Mouse (Mus musculus) kidney, adult 18-20 months (tissue): Measurements from ENCODE around the gene Dzank1.

Experiments
- DNase-seq: peaks from one replicate; pipeline ENCODE4 v3.0.0; 2021

Dzank1 gene

DNA sequence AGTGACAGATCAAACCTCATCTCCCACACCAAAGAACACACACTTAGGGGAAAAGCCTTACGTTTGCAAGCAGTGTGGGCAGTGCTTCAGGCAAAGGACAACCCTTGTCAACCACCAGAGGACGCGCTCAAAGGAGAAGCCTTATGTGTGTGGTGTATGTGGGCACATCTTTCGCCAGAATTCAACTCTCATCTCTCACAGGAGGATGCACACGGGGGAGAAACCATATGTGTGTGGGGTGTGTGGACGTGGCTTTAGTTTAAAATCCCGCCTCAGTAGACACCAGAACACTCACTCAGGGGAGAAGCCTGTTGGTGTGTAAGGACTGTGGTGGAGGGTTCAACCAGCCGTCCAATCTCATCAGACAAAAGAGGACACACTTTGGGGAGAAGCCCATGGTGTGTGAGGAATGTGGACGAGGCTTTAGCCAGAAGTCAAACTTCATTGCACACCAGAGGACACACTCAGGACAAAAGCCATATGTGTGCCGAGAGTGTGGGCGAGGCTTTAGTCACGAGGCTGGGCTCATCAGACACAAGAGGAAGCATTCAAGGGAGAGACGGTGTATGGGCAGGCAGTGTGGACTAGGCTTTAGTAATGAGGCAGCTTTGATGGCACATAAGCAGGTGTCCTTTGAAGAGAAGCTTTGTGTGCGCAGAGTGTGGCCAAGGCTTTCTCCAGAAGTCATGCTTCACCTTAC is 61.2 kb downstream of the Dzank1 start:
- DNase-seq = no peak

- DNase-seq = no peak
Measured at GRCm38 (mm10) chr2:144464799-144465760, 62.1 kb downstream of the Dzank1 start.

GRCm38 (mm10) chr2:144464182-144464581 is 63.0 kb downstream of the Dzank1 start:
- DNase-seq = no peak

DNA sequence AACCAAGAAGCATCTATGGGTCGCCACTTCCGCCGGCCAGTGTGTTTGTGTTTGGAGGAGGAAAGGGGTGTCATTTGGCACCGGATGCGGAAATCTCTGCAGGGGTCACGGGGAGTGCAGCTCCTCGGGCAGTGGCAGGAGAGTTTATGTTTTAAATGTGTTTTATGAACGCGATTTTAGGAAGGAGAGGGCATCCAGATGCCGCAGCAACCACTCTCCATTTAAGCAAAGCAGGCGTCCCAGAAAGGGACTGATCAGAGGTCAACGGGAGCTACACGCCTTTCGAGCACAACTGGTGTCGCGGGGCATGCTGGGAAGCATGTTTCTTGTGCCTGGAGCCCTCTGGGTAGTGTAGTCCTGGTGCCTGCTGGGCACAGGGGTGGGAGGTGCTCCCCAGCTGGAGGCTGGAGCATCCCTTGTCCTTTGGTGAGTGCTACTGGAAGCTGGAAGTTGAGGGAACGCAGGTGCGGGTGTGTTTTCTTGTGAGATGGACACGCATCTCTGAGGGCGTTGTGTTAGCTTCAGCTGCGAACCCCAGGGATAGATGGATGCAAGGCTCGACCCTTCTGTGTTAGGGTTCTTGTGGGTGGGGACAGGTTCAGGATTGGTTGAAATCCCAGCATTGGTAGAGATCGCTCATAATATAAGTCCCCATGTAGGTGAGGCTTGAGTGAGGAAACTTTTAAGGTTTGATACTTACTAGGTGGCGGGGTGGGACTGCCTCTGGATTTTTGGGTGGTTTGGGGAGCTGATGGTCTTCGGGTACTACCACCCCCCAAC is 68.0 kb downstream of the Dzank1 start:
- peak; percentile 92 for DNase-seq

- DNase-seq = no peak
Measured at GRCm38 (mm10) chr2:144458355-144458754, 68.9 kb downstream of the Dzank1 start.

DNA sequence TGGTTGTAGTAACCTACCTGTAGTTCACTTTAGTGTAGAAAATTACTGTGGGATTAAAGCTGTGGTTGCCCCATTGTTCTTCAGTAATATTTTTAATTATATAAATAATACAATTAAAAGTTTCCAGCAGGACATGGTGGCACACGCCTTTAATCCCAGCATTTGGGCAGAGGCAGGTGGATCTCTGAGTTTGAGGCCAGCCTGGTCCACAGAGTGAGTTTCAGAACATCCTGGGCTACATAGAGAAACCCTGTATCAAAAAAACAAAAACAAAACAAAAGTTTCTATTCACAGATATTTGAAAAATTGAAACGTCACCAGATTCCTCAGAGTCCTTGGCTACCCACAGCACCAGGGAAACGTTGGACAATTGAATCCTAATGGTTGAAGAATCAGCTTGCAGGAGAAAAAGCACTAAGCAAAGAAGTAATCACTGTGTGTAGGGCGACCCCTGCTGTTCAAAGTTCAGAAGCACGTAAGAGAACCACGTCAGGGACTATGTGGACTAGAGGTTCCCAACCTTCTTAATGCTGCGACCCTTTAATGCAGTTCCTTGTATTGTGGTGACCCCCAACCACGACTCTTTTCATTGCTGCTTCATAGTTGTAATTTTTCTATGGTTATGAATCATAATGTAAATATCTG is 74.7 kb downstream of the Dzank1 start:
- DNase-seq = peak; percentile 77

DNA sequence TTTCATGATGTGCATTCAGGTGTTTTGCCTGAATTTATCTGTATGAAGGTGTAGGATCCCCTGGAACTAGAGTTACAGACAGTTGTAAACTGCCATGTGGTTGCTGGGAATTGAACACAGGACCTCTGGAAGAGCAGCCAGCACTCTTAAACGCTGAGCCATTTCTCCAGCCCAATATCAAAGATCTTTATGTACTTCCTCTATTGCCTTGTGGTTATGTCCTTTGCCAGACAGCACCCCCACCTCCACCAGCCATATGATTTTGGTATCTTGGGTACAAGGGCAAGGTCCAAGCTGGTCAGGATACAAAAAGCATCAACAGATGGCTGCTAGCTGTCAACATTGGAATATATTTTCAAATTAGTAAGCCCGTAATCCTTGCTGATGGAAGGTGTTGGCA is 76.8 kb downstream of the Dzank1 start:
- DNase-seq = no peak

- no peak for DNase-seq
Measured at GRCm38 (mm10) chr2:144446360-144446999, 80.7 kb downstream of the Dzank1 start.

GRCm38 (mm10) chr2:144441386-144441915 is 85.8 kb downstream of the Dzank1 start:
- DNase-seq = no peak

- no peak for DNase-seq
Measured at GRCm38 (mm10) chr2:144439191-144439700, 88.0 kb downstream of the Dzank1 start.

DNA sequence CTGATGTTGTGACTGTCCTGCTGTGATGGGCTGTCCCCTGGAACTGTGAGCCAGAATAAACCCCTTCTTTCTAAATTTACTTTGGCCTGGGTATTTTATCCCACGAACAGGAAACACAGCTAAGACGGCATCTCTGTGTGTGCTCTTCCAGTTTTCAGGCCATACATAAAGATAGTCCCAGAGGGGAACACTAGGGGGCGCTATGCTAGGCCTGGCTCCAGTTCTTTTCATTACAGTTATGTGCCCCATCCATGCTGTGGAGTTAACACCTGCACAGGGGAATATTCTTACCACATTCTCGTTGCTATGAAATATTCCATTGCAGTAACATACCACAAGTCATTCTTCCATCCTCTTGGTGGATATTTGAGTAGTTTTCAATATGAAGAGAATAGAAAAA is 88.8 kb downstream of the Dzank1 start:
- no peak for DNase-seq

DNA sequence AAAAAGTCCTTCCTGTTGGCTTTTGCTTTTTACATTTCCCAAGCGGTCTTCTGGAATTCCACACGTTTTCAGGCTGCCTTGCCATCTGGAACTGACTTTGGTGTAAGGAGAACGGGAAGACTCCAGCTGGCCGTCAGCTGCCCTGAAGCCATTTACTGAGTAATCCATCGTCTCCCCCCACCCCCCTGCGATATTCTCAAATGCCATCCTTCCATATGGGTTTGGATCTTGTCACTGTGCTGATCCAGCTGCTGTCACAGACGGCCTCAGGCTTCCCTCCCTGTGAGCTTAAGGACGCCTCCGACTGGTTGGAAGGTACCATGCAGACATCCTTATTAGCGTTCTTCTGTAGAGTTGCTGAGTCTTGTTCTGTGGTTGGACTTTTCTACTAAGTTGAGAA is 91.5 kb downstream of the Dzank1 start:
- DNase-seq = no peak

GRCm38 (mm10) chr2:144431286-144431825 is 95.9 kb downstream of the Dzank1 start:
- DNase-seq = no peak

DNA sequence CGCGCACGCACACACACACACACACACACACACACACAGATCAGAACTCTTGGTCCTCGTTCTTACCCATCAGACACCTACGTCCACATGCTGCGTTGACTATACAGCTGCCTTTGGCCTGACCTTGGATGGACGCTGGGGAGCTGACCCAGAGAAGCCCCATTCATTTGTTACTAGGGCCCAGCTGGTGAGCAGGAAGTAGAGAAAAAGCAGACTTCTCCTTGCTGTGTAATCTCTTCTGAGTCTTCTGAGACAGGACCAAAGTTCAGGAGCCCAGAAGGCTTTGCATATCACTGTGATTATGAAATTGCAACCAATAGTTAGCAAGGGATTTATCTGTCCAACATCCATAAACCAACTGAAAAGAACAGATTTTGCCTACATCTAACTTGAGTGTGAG is 98.0 kb downstream of the Dzank1 start:
- DNase-seq = no peak

DNA sequence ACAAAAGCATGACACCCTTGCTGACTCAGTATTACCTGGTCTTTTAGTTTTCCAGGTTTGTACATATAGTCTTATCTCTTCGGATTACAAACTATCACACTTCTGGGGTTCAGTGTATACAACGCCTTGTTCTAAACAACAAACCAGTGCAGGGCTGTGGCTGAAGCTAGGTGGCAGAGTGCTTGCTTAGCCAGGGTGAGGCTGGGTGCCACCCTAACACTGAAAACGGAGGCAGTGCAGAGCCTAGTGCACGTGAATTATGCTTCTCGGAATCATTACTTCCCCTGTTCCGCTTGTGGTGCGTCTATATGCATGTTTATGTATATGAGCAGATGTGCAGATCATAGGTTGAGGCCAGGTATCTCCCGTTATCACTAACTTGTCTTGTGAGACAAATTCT is 98.6 kb downstream of the Dzank1 start:
- no peak for DNase-seq

DNA sequence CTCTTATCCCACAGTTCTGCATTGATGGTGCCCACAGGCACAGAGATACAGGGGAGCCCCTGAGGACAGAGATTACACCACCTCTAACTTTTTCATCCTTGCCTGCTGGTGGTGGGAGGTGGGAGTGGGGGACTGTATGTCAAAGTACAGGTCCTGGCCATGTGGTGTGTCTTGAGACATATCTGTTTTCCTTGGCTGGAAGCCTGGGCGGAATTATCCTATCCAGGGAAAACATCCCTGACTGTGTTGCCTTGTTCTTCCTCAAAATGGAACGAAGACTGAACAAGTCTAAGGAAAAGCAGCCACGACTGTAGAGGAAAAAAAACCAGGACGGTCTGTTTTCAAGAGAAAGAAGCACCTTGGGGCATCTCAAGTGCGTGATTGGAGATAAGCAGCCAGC is 99.4 kb downstream of the Dzank1 start:
- no peak for DNase-seq

- DNase-seq = no peak
Measured at GRCm38 (mm10) chr2:144425761-144426160, 101.5 kb downstream of the Dzank1 start.

- no peak for DNase-seq
Measured at GRCm38 (mm10) chr2:144422094-144422675, 105.0 kb downstream of the Dzank1 start.
